Mouse (Mus musculus) cerebellum, postnatal 4 days (tissue): ENCODE results near the gene Rpf1.

Experiments used
- DNase-seq, 2 experiments: peaks; one replicate each; pipeline ENCODE4 v3.0.0; 2022; ENCODE audit warnings: low spot score in 2 of 2, mixed read lengths in 1 of 2

Rpf1 gene

DNA sequence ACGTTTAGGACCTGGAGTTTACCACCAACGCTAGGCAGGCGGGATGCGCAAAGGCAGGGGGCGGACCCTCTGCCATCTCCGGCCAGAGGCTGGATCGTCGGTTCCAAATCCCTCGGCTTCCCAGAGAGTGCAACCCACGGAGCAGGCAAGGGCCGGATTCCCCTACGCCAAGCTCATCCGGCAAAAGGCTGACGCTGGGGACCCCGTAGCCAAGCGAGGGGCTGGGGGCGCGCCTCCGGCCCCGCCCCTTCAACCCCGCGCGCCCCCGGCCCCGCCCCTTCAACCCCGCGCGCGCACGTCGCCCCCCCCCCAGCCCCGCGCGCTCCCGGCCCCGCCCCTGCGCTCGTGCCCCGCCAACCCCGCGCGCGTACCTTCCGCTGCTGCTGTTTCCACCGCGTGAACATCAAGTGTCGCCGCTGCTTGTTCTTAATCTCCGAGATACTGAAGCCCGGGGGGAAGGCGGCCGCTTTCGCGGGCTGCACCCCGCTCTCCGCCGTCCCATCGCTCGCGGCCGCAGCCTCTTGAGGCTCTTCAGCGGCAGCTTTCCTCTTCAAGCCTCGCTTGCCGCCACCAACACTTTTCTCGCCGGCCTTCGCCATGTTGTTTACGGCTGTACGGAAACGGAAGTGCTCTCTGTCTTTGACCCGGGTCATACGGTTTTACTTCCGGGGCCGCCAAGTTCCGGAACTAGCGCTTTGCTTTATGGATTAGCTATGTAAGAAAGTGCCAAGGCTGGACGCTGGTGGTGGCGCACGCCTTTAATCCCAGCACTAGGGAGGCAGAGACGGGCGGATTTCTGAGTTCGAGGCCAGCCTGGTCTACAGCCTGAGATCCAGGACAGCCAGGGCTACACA, at the start of gene Rpf1:
Rpf1 (minus strand) TSS at position 632 of the 854 bp plus-strand sequence.
- DNase-seq = peak; percentile 69 to 84

DNA sequence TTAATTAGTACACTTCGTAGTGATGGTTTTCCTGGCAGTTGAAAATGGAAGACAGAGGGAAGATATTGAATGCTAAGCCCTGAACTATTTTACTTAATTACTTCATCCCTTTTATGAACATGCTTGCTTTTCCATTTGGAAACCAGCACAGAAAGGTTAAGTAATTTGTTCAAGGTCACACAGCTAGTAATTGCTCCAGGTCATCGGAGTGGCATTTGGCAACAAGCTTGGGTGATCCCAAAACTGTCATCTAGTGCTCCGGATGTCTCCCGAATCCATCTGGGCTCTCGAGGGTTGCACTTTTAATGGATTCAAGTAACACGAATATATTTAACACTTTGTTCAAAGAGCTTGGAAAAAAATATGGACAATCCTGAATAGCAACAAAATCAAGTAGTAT, 49.7 kb upstream of the Rpf1 start:
- DNase-seq = no peak

DNA sequence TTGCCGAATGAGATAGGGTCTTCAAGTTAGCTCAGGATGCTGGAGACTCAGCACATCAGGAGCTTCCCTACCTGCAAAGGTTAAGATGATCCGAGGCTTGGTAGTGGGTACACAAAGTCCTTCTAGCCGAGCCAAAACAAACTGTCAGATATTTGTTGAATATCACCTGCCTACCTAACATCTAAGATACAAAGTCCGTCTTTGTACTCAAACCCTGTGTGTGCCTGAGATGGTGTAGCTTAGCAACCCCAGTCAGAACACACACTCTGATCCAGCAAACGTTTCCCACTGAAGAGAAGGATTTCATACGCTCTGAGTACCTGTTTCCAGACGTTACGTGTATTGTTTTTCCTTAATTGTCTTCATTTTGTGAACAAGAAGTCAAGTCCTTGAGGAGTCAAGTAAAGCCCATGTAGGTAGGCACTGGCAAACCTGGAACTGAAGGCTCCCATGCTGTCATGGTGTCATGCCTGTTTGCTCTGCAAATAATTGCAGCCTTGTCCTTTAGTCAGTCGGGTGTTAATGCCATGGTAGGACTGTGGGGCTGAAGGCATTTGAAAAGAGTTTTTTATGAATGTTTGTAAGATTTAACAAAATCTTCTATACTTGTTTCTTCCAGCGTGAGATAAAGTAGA, 49.0 kb upstream of the Rpf1 start, which contains the start of gene Uox:
Uox (plus strand) TSS at position 279 of the 635 bp plus-strand sequence.
- DNase-seq = no peak

GRCm38 (mm10) chr3:146569594-146569993, 48.4 kb upstream of the Rpf1 start:
- no peak for DNase-seq

DNA sequence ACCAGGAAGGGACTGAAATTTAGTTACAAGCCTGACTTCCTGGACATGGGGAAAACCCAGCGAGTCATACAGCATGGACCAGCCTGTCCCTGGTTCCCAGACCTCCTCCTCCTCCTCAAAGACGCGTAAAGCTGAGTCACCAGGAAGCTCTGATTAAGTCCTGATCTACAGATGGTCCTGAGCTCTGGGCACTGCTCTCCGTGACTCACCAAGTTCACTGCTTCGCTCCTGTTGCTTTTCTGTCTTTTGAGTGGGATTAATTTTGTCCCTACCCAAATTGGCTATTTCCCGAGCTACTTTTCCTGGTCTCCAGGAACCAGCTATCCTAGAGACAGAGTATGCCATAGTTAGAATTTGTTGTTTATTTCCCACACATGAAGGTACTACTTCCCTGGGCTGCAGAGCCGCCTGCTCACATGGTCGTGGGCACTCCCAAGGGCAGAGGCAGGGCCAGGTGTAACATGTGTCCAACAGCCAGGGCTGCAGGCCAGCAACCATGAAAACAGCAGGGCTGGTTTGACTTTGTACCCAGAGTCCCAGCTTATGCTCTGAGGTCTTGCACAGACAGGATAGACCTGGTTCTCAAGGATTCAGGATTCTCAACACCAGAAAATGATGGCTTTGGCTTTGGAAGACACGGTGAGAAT, 46.8 kb upstream of the Rpf1 start:
- DNase-seq = no peak

- DNase-seq = no peak
These were observed 46.1 kb upstream of the Rpf1 start for GRCm38 (mm10) chr3:146567366-146567765.

DNA sequence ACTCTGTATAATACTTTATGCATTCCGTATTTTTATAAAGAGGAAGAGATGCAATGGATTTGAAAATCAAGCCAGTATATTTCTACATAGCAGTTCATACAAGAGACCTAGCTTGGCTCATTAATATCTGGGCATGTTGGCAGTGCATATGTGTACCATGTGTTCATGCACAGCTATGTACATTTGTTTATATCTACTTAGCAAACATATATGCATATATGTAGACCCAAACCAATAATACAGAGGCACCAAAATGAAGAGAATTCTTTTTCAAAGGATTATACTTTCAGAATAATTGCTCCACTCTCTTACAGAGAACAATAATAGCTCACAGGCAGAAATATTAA, 43.8 kb upstream of the Rpf1 start:
- no peak for DNase-seq

DNA sequence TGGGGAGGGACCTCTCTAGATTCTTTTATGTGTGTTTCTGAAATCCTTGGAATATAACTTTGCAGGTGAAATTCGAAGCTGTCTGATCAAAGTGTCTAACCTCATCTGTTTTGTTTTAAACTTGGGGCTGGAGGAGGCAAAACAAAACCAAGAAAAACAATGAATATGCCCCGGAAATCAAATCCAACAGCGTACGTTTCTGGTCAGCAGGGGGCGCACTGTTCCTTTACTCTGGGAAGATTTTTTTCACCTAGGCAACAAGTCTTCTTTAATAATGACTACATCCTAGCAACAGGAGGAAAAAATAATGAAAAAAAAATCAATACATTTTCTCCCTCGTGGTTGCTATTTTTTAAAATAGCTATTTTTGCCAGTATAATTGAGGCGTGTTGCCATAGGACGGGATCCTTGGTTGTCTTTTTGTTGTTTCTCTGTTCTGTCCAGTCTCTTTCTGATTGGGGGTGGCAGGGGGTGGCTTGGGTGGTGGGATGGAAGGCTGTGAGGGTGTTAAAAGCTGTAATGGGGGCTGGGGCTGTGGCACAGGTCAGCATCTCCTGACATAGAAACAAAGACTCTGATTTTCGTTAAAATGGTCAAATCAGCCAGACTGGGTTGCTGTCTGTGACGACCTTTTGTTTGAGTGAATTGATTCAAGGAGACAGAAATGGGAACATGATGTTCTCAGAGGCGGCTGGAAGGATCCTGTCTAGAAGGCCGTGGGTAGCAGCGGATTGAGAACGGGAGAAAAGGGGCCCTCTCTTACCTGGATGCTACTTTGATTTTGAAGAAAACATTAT, 43.2 kb upstream of the Rpf1 start:
- DNase-seq = peak; percentile 71 to 84

DNA sequence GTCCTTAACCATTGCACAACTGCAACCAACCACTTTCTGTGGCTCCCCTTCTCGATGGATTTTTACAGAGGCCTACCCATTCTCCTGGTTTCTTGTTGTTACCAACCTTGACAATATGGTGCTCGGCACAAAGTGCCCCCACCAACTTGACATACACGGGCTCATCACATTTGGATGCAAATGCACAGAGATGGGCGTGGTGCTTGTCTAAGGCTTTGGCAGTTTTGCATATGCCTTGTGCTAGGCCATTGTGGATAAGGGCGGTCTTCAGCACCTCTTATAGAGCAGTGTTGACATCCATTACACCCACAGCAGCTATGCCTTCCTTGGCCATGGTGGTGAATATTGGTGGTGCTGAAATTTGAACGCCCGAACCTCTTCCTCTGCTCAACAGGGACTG, 41.7 kb upstream of the Rpf1 start:
- DNase-seq = no peak

- no peak for DNase-seq
These were observed 36.3 kb upstream of the Rpf1 start for GRCm38 (mm10) chr3:146557507-146557906.

GRCm38 (mm10) chr3:146556567-146556966, 35.3 kb upstream of the Rpf1 start:
- DNase-seq = no peak

DNA sequence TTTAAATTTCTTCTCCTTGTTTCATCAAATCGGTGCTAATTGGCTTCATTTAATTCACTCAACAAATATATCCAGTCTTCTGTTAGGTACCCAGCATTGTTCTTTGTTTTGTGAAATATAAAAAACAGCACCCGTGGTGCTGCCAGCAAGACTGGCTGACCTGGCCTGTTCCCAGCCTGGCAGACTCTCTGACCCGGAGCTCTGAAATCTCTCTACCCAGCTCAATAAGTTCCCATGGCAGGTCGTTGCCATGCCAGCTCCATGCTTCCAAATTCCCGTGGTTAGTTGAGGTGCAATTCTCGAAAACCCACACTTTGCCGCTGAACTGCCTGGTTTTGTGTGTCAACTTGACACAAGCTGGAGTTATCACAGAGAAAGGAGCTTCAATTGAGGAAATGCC, 33.6 kb upstream of the Rpf1 start:
- no peak for DNase-seq

GRCm38 (mm10) chr3:146543632-146544031, 22.4 kb upstream of the Rpf1 start:
- no peak for DNase-seq

- DNase-seq = no peak
These were observed 19.5 kb upstream of the Rpf1 start for GRCm38 (mm10) chr3:146540521-146541273.

DNA sequence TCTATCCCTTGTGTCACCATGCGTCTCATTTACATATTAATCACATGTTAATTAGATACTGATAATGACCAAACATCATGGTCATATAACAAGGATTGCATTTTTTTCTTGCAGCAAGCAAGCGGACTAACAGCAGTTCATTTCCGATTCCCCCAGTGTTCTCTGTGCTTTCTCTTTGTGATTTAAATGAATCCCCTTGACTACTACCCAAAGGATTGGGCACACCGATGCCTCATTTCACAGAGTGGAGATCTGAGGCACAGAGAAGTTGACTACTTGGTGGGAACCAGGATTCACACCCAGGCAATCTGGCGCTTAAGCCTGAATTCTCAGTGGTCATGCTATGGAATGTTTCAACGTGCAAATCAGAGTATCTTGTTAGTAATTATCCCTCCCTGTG, 13.8 kb upstream of the Rpf1 start:
- DNase-seq = no peak

DNA sequence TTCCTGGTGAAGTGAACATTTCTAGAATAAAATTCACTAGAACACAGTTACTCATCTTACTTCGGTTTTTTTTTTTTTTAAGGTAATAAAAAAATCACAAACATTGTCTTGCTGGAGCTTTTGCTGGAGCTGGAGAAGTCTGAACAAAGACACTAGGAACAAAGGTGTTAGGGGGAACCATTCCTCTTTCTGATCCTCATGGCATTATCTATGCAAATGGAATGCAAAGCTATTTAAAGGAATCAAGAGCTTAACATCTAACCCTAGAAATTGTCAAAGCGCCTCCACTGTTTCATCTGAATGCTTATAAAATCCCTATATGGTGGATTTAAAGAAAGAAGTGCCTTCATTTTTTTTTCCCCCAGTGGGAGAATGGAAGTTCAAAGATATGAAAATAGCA, 7.1 kb upstream of the Rpf1 start:
- DNase-seq = no peak

GRCm38 (mm10) chr3:146521652-146522020, 407 bp upstream of the Rpf1 start:
- DNase-seq = no peak

DNA sequence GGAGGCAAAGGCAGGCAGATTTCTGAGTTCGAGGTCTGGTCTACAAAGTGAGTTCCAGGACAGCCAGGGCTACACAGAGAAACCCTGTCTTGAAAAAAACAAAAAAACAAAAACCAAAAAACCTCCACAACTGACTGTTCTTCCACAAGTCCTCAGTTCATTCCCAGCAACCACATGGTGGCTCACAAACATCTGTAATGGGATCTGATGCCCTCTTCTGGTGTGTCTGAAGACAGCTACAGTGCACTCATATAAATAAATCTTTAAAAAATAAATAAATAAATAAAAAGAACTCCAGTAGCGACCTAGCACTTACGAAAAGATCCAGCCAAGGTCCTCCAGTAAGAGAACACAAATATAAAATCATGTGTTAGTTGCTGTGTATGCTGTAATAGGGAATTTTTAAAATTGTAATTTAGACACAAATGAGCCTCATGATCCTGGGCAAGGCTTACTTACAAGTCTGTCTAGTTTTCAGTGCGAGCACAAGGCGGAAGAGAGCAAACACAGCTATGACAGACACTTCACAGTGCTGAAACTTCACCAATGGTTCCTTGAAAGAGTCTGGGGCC, 917 bp downstream of the Rpf1 start:
- no peak for DNase-seq

- DNase-seq = no peak
These were observed 14.5 kb downstream of the Rpf1 start for GRCm38 (mm10) chr3:146506711-146507110.

- DNase-seq = no peak
These were observed 19.6 kb downstream of the Rpf1 start for GRCm38 (mm10) chr3:146501601-146502123.

DNA sequence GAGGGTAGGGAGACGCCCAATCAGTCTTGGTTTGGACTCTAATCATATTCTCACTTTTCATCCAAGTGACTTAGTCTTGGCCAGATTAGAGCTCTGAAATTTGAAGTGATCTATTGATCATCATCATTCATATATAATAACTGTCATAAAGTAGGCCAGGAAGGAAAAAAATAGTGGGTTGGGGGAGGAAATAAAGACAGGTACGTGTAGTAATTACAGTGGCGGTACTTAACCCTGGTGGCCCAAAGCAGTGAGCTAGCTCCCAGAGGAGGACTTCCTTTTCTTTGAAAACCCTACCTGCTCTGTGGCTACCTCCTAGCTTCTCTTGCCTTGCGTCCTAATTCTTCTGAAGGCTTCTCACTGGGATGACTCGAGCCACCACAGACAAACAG, 20.4 kb downstream of the Rpf1 start:
- no peak for DNase-seq
